Mouse (Mus musculus): ENCODE measurements around the gene Dtnb. TPM values are rescaled to one million over a fixed set of nuclear protein-coding genes. Genes with fewer than 3 reads are reported as not detected.

The Dtnb gene
- polyA plus RNA-seq, 1 experiment from 2014 or later: 31.3 TPM

DNA sequence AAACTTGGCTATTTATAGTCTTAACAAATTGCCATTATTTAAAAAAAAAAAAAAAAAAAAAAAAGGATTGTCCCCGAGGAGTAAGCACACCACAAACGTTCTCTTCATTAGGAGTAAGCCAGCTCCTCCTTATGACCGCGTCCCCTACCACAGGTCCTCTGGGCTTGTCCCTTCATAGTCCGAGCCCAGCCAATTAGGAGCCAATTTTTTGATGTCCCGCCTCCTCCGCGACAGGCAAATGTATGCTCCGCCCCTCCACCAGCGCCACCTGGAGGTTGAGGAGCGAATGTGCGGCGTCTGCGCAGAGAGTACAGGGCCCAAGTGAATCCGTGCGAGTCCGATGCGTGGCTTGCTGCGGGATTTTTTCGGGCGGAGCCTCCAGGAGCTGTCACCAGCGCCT is 219.6 kb downstream of the Dtnb start:
- DNase-seq (ENCODE audit: extremely low spot score, low spot score): peak; percentile 95
- no peaks in the 10 kb centered on the region for H3K9me3 ChIP-seq
- no peaks in the 10 kb centered on the region for H3K36me3 ChIP-seq (replicated peaks)
- peak overlapping the region; percentile 50 for H3K4me3 ChIP-seq
- under 1% methylated on average over 22 of the region's 22 CpGs for WGBS
- H3K27me3 ChIP-seq (ENCODE audit: poor library complexity, severe bottlenecking): peaks cover 46% of the 10 kb centered on the region
- peak overlapping the region; percentile 51; the same call in 1 of the 2 replicates for H3K27ac ChIP-seq
- H3K4me1 ChIP-seq: peaks cover 42% of the 10 kb centered on the region

- Histone ChIP-seq H3K4me3 (peak overlapping the region; percentile 50), H3K9me3 (no peaks in the 10 kb centered on the region), H3K27me3 (ENCODE audit: poor library complexity, severe bottlenecking) (peaks cover 46% of the 10 kb centered on the region), H3K4me1 (peaks cover 37% of the 10 kb centered on the region), H3K36me3 (replicated peaks) (no peaks in the 10 kb centered on the region), H3K27ac (peak overlapping the region; percentile 51; the same call in 1 of the 2 replicates)
- WGBS: 20% methylated on average over 8 of the region's 8 CpGs
- DNase-seq (ENCODE audit: extremely low spot score, low spot score): no peak
Measured at GRCm38 (mm10) chr12:3792248-3792647, 220.1 kb downstream of the Dtnb start.

DNA sequence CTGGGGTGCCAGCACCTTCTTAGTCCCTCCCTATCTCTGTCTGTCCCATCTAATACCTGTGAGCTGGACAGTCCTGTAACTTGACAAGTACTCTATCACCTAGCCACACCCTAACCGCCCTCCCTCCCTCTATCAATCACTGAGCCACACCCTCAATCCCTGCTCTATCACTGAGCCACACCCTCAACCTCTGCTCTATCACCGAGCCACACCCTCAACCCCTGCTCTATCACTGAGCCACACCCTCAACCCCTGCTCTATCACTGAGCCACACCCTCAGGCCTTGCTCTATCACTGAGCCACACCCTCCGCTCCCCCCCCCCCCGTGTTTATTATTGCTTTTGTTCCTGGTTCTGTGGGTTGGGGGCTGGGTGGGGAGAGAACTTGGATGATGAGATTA is 223.4 kb downstream of the Dtnb start:
- Histone ChIP-seq H3K9me3 (no peaks in the 10 kb centered on the region), H3K4me1 (peaks cover 12% of the 10 kb centered on the region), H3K27ac (no peak overlapping the region), H3K27me3 (ENCODE audit: poor library complexity, severe bottlenecking) (peaks cover 38% of the 10 kb centered on the region), H3K4me3 (no peak overlapping the region), H3K36me3 (replicated peaks) (no peaks in the 10 kb centered on the region)
- no peak for DNase-seq (ENCODE audit: extremely low spot score, low spot score)
- WGBS: 45% methylated on average over 4 of the region's 4 CpGs

DNA sequence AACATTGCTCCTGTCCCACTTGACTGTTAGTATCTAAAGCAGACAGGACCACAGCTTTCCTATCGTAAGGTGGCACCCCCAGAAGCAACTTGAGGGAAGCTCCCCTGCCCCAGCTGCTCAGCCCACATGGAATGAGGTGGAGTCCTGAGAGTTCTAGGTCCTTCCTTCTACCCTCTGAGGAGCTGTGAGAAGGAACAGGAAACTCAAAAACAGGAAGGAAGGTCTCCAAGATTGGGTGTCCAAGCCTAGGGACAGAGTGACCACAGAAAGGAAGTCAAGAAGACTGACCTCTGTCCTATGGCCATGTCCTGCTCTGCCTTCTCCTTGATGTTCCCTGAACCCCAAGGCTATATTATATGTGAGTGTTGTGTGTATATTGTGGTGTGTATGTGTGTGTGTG is 227.4 kb downstream of the Dtnb start:
- 83% methylated on average over 1 of the region's 1 CpGs for WGBS
- H3K4me3 ChIP-seq: no peak overlapping the region
- H3K36me3 ChIP-seq (replicated peaks): no peaks in the 10 kb centered on the region
- no peaks in the 10 kb centered on the region for H3K4me1 ChIP-seq
- no peaks in the 10 kb centered on the region for H3K9me3 ChIP-seq
- no peak overlapping the region for H3K27ac ChIP-seq
- H3K27me3 ChIP-seq (ENCODE audit: poor library complexity, severe bottlenecking): peaks cover 40% of the 10 kb centered on the region
- DNase-seq (ENCODE audit: extremely low spot score, low spot score): no peak

GRCm38 (mm10) chr12:3805852-3806251 is 233.7 kb downstream of the Dtnb start, which contains the start of gene Dnmt3a:
Dnmt3a (plus strand) TSS chr12:3806007.
- H3K9me3 ChIP-seq: no peaks in the 10 kb centered on the region
- H3K27me3 ChIP-seq (ENCODE audit: poor library complexity, severe bottlenecking): peaks cover 79% of the 10 kb centered on the region
- DNase-seq (ENCODE audit: extremely low spot score, low spot score): no peak
- peak within 1 kb of the TSS; percentile 82 for H3K4me3 ChIP-seq
- peaks cover 44% of the 10 kb centered on the region for H3K4me1 ChIP-seq
- H3K27ac ChIP-seq: peak within 1 kb of the TSS; percentile 92
- H3K36me3 ChIP-seq (replicated peaks): no peaks in the 10 kb centered on the region
- WGBS: 22% methylated on average over 4 of the region's 4 CpGs

DNA sequence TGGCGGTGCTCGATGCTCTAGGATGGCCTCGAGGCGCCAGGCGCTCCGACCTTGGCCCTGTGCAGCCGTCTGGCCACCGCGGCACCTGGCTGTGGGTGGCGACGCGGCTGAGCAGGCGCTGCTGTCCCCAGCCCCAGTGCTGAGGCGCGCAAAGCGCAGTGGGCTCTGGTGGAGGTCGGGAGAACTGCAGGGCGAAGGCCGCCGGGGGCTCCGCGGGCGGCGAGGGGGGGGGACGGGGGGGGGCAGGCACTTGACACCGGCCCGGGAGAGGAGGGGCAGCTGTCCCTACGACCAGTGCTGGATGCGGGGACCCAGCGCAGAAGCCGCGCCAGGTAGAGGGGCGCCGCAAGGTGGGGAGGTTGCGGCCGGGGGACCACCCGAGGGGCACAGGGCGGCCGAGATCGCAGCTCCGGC is 234.1 kb downstream of the Dtnb start:
- no peaks in the 10 kb centered on the region for H3K36me3 ChIP-seq (replicated peaks)
- peak overlapping the region; percentile 82 for H3K4me3 ChIP-seq
- H3K27ac ChIP-seq: peak overlapping the region; percentile 92
- no peaks in the 10 kb centered on the region for H3K9me3 ChIP-seq
- under 1% methylated on average over 34 of the region's 41 CpGs for WGBS
- H3K4me1 ChIP-seq: peaks cover 47% of the 10 kb centered on the region
- H3K27me3 ChIP-seq (ENCODE audit: poor library complexity, severe bottlenecking): peaks cover 84% of the 10 kb centered on the region
- peak; percentile 79 for DNase-seq (ENCODE audit: extremely low spot score, low spot score)

GRCm38 (mm10) chr12:3806703-3807547 is 234.7 kb downstream of the Dtnb start:
- peak; percentile 54 for DNase-seq (ENCODE audit: extremely low spot score, low spot score)
- WGBS: under 1% methylated on average over 97 of the region's 141 CpGs
- no peaks in the 10 kb centered on the region for H3K36me3 ChIP-seq (replicated peaks)
- H3K4me1 ChIP-seq: peaks cover 54% of the 10 kb centered on the region
- H3K4me3 ChIP-seq: peak overlapping the region; percentile 82
- H3K9me3 ChIP-seq: no peaks in the 10 kb centered on the region
- H3K27ac ChIP-seq: peak overlapping the region; percentile 92
- H3K27me3 ChIP-seq (ENCODE audit: poor library complexity, severe bottlenecking): peaks cover 83% of the 10 kb centered on the region

DNA sequence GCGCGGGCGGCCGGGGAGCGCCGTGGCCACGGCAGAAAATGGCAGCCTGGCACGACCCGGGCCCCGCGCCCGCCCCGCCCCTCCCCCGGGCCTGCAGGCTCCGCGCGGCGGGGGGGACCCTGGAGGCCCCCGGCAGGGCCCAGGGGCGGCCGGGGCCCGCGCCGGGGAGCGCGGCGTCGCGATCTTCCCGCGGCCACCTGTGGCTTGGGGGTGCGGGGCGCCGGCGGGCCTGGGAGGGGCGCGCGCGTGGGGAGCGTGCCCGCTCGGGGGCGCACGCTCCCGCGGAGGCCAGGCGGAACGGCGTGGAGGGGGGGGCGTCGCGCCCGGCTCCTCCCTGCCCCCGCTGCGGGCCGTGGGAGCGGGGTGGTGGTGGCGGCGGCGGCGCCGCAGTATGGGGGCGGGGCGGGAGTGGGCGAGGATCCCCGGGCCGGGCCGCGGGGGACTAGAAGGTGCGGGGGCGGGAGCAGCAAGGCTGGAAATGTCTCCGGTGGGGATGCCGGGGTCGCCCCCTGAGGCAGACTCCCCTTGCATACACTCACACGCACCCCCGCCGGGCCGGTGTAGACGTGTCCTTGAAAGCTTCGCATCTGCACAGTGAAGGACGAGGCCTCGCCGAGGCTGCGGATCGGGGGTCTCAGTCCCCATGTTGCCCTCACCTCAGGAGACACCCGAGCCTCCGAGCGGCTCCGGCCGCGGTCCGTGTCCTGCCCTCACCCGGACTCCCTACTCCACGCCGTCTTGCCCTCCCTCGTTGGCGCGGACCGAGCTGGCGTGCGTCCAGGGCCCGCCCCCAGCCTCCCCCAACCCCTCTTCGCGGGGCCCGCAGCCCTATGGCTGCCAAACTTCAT is 235.6 kb downstream of the Dtnb start:
- DNase-seq (ENCODE audit: extremely low spot score, low spot score): peak; percentile 42
- peak overlapping the region; percentile 82 for H3K4me3 ChIP-seq
- H3K27ac ChIP-seq: peak overlapping the region; percentile 92
- under 1% methylated on average over 62 of the region's 105 CpGs for WGBS
- peaks cover 75% of the 10 kb centered on the region for H3K27me3 ChIP-seq (ENCODE audit: poor library complexity, severe bottlenecking)
- H3K4me1 ChIP-seq: peaks cover 60% of the 10 kb centered on the region
- H3K36me3 ChIP-seq (replicated peaks): no peaks in the 10 kb centered on the region
- no peaks in the 10 kb centered on the region for H3K9me3 ChIP-seq

DNA sequence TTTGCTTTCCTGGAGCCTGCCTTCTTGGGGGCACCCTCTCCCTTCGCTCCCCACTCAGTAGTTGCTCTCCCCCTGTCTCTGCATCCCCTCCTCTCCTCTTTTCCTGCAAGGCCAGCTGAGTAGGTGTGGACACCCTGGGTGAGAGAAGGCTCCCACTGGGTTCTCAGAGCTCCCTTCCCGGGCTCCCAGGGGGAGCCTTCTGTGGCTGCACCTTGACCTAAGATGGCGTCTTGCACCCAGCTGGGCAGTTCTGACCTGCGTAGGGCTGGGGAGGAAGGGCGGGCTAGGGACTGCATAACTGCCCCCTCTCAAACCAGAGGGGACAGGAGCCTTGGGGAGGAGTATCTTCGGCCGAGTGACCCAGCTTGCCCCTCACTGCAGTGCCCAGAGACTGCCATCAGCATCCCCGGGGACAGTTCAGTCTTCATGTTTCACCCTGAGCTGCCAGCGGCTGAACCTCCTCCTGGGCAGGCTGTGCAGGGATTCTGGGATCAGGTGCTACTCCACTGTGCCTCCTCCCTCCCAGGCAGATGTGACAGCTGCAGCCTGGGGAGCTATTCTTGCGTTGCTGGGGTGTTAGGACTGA is 236.3 kb downstream of the Dtnb start:
- Histone ChIP-seq H3K36me3 (replicated peaks) (no peaks in the 10 kb centered on the region), H3K4me1 (peaks cover 60% of the 10 kb centered on the region), H3K27ac (peak overlapping the region; percentile 92), H3K9me3 (no peaks in the 10 kb centered on the region), H3K27me3 (ENCODE audit: poor library complexity, severe bottlenecking) (peaks cover 68% of the 10 kb centered on the region), H3K4me3 (peak overlapping the region; percentile 82)
- 5% methylated on average over 10 of the region's 10 CpGs for WGBS
- no peak for DNase-seq (ENCODE audit: extremely low spot score, low spot score)

- Histone ChIP-seq H3K9me3 (no peaks in the 10 kb centered on the region), H3K4me3 (no peak overlapping the region), H3K27ac (no peak overlapping the region), H3K27me3 (ENCODE audit: poor library complexity, severe bottlenecking) (peaks cover 57% of the 10 kb centered on the region), H3K4me1 (peaks cover 60% of the 10 kb centered on the region), H3K36me3 (replicated peaks) (no peaks in the 10 kb centered on the region)
- 82% methylated on average over 7 of the region's 7 CpGs for WGBS
- DNase-seq (ENCODE audit: extremely low spot score, low spot score): no peak
Measured at GRCm38 (mm10) chr12:3809520-3810180, 237.5 kb downstream of the Dtnb start.

DNA sequence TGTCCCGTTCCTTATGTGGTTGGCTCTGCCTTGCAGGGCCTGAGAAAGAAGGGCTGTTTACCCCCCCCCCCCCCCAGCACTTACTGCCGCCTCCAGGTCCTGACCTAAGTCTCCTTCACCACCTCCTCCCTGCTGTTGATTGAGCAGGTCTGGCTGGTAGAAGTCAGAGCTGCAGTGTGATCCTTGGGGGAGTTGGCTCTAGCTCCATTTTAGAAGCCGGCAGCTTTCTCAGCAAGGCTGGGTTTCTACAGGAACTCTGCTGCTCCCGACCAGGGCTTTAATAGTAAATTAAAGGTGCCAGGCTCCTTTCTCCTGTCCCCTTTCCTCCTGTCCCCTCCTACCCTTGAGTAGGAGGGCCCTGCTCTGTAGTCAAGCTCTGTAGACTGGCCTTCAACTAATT is 238.3 kb downstream of the Dtnb start:
- Histone ChIP-seq H3K4me3 (no peak overlapping the region), H3K27ac (no peak overlapping the region), H3K4me1 (peaks cover 66% of the 10 kb centered on the region), H3K36me3 (replicated peaks) (no peaks in the 10 kb centered on the region), H3K27me3 (ENCODE audit: poor library complexity, severe bottlenecking) (peaks cover 49% of the 10 kb centered on the region), H3K9me3 (no peaks in the 10 kb centered on the region)
- DNase-seq (ENCODE audit: extremely low spot score, low spot score): no peak
- whole genome bisulfite sequencing: 55% methylated on average over 4 of the region's 4 CpGs

DNA sequence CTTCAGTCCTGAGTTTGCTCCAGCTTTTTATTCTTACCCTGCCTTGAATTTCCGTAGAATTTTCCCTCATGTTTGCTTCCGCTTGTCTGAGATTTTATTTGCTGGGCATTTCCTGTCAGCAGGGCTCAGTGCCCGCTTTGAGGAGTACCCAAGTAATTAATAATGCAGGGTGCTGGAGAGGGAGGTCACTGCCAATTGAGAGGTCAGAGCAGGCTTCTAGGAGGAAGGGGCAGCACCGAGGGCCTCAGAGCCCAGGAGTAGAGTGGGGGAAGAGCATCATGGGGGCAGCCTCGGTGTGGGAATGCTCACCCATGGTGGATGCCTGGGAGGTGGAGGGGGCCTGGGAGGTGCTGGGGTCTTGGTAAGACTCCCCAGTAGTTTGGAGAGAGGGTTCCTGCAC is 239.4 kb downstream of the Dtnb start:
- 48% methylated on average over 5 of the region's 5 CpGs for WGBS
- Histone ChIP-seq H3K4me3 (no peak overlapping the region), H3K36me3 (replicated peaks) (no peaks in the 10 kb centered on the region), H3K27ac (0 out of 2 replicates have a peak overlapping the region, but pooled peaks have one; percentile 8), H3K27me3 (ENCODE audit: poor library complexity, severe bottlenecking) (peaks cover 38% of the 10 kb centered on the region), H3K9me3 (no peaks in the 10 kb centered on the region), H3K4me1 (peaks cover 58% of the 10 kb centered on the region)
- DNase-seq (ENCODE audit: extremely low spot score, low spot score): no peak

All from forebrain, embryonic 10.5 days (tissue).